Mouse (Mus musculus) left cerebral cortex, adult 18-20 months (tissue): ENCODE measurements around the gene Hnrnpa3. TPM values are rescaled to one million over a fixed set of nuclear protein-coding genes. Genes with fewer than 3 reads are reported as not detected.
"Not testable (repeated sequence)": the region's sequence is repeated elsewhere in the genome, so short reads cannot be mapped to it uniquely, and the experiment has no call there.

Source experiments
- DNase-seq, 2 experiments: peaks; one replicate each; pipeline ENCODE4 v3.0.0; 2021 to 2022; ENCODE audit warnings: low spot score in 2 of 2, mixed read lengths in 1 of 2
- long read RNA-seq, 2 experiments: library from polyadenylated mRNA; stranded (forward); transcript quantifications; one replicate each; pipeline ENCODE4 v2.0.0; 2021
- total RNA-seq, 2 experiments: library from RNA; stranded (reverse); gene quantifications; 2 replicates each; pipeline ENCODE4 v1.2.3; 2021

Gene Hnrnpa3
- total RNA-seq = 100 to 1,000 TPM; 268 to 300 TPM
- long read RNA-seq, experiment 1, full-length matches to known transcripts = 63 of 98 reads
- long read RNA-seq, experiment 1, partial matches to known transcripts = 14 of 98 reads
- long read RNA-seq, experiment 1, other reads (novel, unspliced or antisense) = 21 of 98 reads
- long read RNA-seq, experiment 2, full-length matches to known transcripts = 57 of 79 reads
- long read RNA-seq, experiment 2, partial matches to known transcripts = 5 of 79 reads
- long read RNA-seq, experiment 2, other reads (novel, unspliced or antisense) = 17 of 79 reads

DNA sequence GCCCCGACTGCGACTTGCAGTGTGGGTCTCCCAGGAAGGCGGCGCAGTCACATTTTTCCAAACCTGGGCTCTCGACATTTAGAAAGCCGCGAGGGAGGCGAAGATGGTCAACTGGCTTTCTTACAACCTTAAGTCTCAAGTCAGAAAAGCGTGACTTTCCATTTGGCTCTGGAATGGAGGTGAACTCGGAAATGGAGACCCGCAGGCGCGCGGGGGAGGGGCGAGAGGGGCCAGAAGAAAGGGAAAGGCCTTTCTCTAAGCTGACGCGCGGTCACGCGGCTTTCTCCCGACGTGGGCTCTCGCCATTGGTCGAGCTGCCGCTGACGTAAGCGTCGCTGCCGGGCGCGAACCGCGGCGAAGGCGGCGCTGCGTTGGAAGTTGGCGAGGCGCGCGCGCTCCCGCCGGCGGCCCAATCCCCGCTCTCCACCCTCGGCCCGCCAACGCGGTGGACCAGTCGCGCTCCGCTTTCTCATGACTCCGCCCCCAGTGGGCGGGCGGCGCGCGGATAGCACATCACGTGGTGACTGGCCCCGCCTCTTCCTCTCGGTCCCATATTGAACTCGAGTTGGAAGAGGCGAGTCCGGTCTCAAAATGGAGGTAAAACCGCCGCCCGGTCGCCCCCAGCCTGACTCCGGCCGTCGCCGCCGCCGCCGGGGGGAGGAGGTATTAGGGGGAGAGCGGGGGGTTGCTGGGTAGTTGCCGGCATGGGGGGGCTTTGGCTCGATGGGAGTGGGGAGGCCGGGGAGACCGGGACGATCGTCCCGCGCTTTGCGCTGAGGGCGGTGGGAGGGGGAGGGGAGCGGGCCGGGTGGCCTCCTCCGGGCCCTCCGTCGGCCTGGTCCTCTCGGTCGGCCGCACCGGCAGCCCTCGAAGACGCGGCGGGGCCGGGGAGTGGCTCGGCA is at the start of gene Hnrnpa3:
Gene Hnrnpa3 (plus strand): TSS at position 535 of the 902 bp plus-strand sequence.
- peak; percentile 99 to 100 for DNase-seq

- DNase-seq = no peak
These were observed 49.1 kb upstream of the Hnrnpa3 start for GRCm38 (mm10) chr2:75609971-75610370.

DNA sequence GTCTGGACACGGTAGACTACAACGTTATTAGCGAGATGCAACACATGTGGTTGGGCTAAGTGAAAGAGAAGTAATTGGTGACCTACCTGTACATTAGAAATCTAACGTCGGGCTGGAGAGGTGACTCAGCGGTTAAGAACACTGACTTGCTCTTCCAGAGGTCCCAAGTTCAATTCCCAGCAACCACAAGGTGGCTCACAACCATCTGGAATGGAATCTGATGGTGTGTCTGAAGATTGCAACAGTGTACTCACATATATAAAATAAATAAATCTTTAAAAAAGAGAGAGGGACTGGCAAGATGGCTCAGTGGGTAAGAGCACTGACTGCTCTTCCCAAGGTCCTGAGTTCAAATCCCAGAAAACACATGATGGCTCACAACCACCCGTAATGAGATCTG is 48.5 kb upstream of the Hnrnpa3 start:
- not testable (repeated sequence) for DNase-seq

- no peak for DNase-seq
These were observed 47.8 kb upstream of the Hnrnpa3 start for GRCm38 (mm10) chr2:75611041-75611805.

- no peak for DNase-seq
These were observed 47.1 kb upstream of the Hnrnpa3 start for GRCm38 (mm10) chr2:75612006-75612405.

DNA sequence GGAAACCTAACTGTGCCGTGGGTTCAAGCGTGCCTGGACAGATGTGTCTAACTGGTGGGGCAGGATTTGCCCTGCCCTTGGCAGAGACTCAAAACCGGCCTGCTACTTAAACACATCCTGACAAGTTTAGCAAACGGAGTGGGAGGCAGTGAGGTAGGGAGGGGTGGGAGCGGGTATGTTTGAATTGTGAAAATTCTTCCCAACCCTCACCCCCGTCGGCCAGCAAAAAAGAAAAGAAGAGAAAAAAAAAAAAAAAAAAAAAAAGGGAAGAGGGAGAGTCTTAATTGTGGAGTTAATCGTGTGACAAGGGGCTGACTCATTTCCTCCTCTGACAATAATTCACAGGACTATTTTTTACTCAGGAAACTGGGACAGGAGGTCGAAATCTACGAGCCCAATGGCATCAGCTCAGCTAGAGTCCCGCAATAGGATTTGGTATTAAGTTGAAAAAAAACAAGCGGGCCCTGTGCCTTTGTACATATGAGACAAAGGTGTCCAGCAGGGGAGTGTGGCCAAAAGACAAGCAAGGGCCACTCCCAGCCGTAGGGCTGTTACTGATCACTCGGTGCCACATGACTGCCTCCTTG is 46.0 kb upstream of the Hnrnpa3 start:
- DNase-seq = no peak

- DNase-seq = no peak
These were observed 44.5 kb upstream of the Hnrnpa3 start for GRCm38 (mm10) chr2:75614577-75614976.

DNA sequence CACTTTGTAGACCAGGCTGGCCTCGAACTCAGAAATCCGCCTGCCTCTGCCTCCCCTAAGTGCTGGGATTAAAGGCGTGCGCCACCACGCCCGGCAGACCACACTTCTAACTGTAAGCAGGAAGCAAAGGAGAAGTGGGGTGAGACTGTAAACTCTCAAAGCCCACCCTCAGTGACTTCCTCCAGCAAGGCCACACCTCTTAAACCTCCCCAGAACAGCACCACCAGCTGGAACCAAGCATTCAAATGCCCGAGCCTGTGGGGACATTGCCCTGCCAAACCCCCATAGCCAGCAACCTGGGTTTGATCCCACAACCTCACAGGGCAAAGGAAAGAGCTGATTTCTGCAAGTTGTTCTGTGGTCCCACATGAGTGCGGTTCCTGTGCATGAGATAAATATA is 42.1 kb upstream of the Hnrnpa3 start:
- no peak for DNase-seq

DNA sequence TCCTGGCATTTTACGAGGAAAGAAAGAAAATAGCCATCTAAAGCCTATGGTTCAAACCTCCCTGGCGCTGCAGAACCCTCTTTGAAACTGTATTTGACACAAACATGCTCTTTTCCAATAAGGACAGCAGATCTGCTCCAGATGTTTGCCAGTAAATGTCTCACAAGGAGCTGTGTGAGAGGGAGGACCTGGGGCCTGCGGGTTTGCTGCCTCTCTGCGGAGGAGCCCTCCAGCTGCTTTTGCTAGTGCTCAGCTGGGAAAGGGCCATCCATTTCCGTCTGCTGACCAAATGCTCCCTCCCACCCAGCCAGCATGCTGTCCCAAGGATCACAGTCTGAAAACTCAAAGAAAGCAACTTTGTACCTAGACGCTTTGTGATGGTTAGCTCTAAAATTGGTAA is 40.3 kb upstream of the Hnrnpa3 start:
- no peak for DNase-seq

- peak in 1 of 2 experiments; percentile 44 for DNase-seq
These were observed 37.0 kb upstream of the Hnrnpa3 start for GRCm38 (mm10) chr2:75621873-75622654.

DNA sequence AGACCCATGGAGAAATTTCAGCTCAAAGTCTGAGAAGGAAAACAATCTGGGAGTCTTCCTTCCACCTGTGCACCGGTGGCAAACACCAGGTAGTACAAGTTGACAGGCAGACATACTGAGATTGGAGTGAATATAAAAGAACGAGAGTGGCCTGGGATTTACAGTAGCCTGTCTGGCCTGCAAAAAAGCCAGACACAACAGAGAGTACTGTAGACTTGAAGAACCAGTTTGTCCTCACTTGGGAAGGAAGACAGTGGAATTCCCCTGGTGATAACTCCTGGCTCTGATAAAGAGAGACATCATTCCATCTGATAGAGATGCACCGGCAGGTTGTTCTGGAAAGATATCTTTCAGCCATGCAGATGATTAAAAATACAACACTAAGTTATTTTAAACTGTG is 34.0 kb upstream of the Hnrnpa3 start:
- DNase-seq = no peak

DNA sequence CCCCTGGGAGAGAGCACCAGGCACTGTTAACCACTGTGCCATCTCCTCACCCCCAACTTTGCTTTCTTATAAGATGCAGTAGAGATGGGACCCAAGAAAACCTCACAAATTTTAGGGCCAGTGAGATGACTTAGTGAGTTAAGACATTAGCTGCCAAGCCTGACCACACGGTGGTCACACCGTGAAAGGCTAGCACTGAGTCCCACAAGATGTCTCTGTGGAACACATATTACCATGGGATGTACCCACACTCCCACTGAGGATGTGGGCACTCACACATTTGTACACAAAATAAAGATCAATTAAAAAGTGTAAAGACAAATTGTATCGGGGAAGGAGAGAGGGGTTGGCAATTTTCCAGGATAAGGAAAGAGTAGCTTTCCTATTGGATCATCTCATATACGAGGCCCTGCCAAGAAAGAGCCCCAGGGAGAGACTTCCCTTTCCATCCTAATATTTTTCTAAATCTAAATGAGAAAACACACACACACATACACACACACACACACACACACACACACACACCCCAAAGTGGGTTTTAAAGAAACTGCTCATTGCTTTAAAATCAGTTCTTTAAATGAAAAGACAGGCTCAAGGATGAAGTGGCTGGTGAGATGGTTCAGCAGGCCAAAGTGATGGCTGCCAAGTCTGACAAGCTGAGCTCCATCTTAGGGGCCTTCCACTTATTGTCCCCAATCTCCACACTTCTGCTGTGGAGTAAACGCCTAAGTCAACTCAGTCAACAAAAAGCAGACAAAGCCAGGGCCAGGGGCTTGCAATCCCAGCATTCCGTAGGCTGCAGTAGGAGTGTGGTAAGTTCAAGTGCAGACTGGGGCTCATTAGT is 32.2 kb upstream of the Hnrnpa3 start:
- no peak for DNase-seq

DNA sequence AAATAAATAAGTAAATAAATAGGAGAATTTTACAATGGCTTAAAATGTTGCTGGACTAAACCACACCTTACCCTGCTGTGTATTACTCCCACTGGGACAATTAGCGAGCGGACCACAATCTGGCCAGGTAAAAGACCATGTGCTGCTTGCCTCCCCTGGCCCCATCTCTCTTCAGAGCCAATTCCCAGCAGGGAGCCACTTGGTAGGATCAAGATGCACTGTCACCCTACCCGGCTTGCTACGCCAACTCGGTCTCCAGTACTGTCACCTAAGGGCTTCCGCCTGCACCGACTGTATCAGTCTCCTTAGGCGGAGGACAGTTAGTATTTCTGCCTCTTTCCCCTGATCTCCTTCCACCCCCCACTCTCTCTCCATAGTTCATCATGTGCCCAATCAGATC is 30.6 kb upstream of the Hnrnpa3 start:
- DNase-seq = no peak

- no peak for DNase-seq
These were observed 27.6 kb upstream of the Hnrnpa3 start for GRCm38 (mm10) chr2:75631421-75631820.

- DNase-seq = no peak
These were observed 27.0 kb upstream of the Hnrnpa3 start for GRCm38 (mm10) chr2:75632043-75632442.

GRCm38 (mm10) chr2:75632721-75633181 is 26.3 kb upstream of the Hnrnpa3 start:
- no peak for DNase-seq

DNA sequence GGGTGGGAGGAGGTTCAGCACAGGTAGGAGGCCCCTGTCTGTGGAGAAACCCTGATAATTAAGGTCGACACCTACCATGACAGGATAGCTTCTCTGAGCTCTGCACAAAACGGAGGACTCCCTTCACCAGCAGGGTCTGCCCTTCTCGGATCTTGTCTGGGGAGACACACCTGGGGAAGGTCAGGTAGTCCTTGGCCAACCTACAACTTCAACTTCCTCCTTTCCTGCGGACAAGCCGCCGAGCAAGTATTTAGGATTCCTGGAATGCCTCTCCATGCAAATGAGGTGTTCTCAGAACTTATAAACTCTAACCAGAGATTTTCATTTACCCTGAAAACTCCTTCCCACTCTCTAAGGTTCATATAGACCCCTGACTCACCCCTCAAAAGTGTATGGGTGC is 25.7 kb upstream of the Hnrnpa3 start:
- DNase-seq = no peak

GRCm38 (mm10) chr2:75633784-75634183 is 25.3 kb upstream of the Hnrnpa3 start:
- no peak for DNase-seq

- not testable (repeated sequence) for DNase-seq
These were observed 24.6 kb upstream of the Hnrnpa3 start for GRCm38 (mm10) chr2:75634431-75634830.
